ENCODE assay signal across 8 mouse cellular contexts in the genomic region with DNA sequence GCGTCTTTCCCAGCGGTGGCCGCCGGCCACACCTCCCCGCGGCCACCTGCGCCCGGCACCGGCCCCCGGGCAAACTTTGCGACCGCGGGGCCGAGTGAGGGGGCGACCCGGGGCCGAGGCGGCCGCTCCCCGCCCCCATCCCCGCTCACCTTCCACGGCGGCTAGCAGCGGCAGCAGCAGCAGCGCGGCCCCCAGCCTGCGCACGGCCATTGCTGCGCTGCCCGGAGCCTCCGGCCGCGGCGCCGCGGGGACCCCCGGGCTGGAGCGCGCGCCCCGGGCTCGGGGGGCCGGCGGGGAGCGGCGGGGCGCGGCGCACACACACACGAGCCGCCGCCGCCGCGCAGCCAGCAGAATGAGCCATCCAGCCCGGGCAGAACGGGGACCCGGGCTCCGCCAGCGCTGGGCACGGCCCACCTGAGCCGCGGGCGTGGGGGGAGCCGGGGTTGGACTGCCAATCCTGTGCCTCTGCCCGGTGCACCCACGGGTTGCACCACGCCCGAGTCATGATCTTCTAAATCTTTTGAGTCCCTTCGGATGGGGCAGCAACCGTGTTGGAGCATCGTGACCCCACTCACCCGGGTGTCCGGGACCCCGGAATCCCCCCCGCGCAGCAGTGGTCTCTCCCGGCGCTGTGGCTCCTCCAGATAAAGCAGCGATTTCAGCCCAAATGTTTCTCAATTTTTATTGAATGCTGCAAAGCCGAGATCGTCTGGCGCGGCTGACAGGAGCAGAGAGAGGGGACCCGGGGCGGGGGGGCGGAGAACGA. TPM values are rescaled to one million over a fixed set of nuclear protein-coding genes. Genes with fewer than 3 reads are reported as not detected.
DNase-seq lines count a peak whose midpoint lies in the region; ATAC-seq and TF ChIP-seq lines count a peak whose summit lies in the region.

Gene Ephb2 (minus strand): TSS at position 368 of the 766 bp plus-strand sequence.

- DNase-seq in 3134 (ENCODE audit: extremely low read depth, insufficient read length, low spot score), result peak; percentile 78
- peak; percentile 83 for DNase-seq in brain, adult 2 months (ENCODE audit: low read depth, low spot score)
- peak; percentile 65 for DNase-seq in limb, embryonic 14.5 days (ENCODE audit: low spot score)
- peak; percentile 83 for DNase-seq in midbrain, postnatal 0 days (ENCODE audit: low spot score)
- peak; percentile 49 to 72 for DNase-seq in spleen, postnatal 4 days (ENCODE audit: low spot score in 2 of 2)

- TF ChIP-seq CTCF in midbrain, postnatal 0 days (IDR thresholded peaks at IDR 0.05), result no peak

- peak within 1 kb of the TSS; percentile 94 for H3K4me3 ChIP-seq in heart, embryonic 12.5 days
- H3K4me3 ChIP-seq in kidney, embryonic 15.5 days (replicated peaks), result peak within 1 kb of the TSS; percentile 80
- H3K4me3 ChIP-seq in limb, embryonic 14.5 days (replicated peaks; ENCODE audit: low read length), result peak within 1 kb of the TSS; percentile 82
- peak within 1 kb of the TSS; percentile 85 for H3K4me3 ChIP-seq in midbrain, postnatal 0 days (ENCODE audit: low read depth, low read length)

- peaks cover 16% of the 10 kb centered on the region for H3K4me1 ChIP-seq in heart, embryonic 12.5 days (replicated peaks)
- peaks cover 51% of the 10 kb centered on the region for H3K4me1 ChIP-seq in kidney, embryonic 15.5 days
- peaks cover 42% of the 10 kb centered on the region for H3K4me1 ChIP-seq in limb, embryonic 14.5 days (ENCODE audit: control insufficient read depth, insufficient read depth, low read length)
- peaks cover 20% of the 10 kb centered on the region for H3K4me1 ChIP-seq in midbrain, postnatal 0 days (ENCODE audit: insufficient read depth, low read length)

- under 1% methylated on average over 63 of the region's 88 CpGs for WGBS in heart, embryonic 12.5 days
- WGBS in kidney, embryonic 15.5 days, result under 1% methylated on average over 86 of the region's 88 CpGs
- under 1% methylated on average over 49 of the region's 88 CpGs for WGBS in limb, embryonic 14.5 days
- WGBS in midbrain, postnatal 0 days, result under 1% methylated on average over 58 of the region's 88 CpGs

- H3K27me3 ChIP-seq in heart, embryonic 12.5 days (replicated peaks), result peaks cover 84% of the 10 kb centered on the region
- H3K27me3 ChIP-seq in kidney, embryonic 15.5 days, result peaks cover 53% of the 10 kb centered on the region
- H3K27me3 ChIP-seq in limb, embryonic 14.5 days (ENCODE audit: control insufficient read depth, insufficient read depth, low read length), result peaks cover 6% of the 10 kb centered on the region; the same call in 1 of the 2 replicates
- no peaks in the 10 kb centered on the region for H3K27me3 ChIP-seq in midbrain, postnatal 0 days (ENCODE audit: insufficient read depth, low read length)

- TF ChIP-seq POLR2A in limb, embryonic 14.5 days (IDR thresholded peaks at IDR 0.05; ENCODE audit: borderline replicate concordance, extremely low read depth, insufficient read depth, insufficient read length), result peak; percentile 42; the same call in 1 of the 2 replicates

- peak within 1 kb of the TSS; percentile 83 for H3K9ac ChIP-seq in heart, embryonic 12.5 days
- peak within 1 kb of the TSS; percentile 79 for H3K9ac ChIP-seq in kidney, embryonic 15.5 days
- peak within 1 kb of the TSS; percentile 80 for H3K9ac ChIP-seq in limb, embryonic 14.5 days (ENCODE audit: low read depth, low read length, severe bottlenecking)
- H3K9ac ChIP-seq in midbrain, postnatal 0 days (replicated peaks; ENCODE audit: low read length, poor library complexity, severe bottlenecking), result peak within 1 kb of the TSS; percentile 90

- 0 out of 2 replicates have a peak, but pooled peaks have one; percentile 55 for ATAC-seq in erythroid progenitor cell, adult 5-6 weeks (replicated peaks; ENCODE audit: low FRiP score, poor library complexity, severe bottlenecking)
- ATAC-seq in heart, embryonic 12.5 days (ENCODE audit: insufficient number of reproducible peaks, low FRiP score), result peak; percentile 64
- peak; percentile 77 for ATAC-seq in kidney, embryonic 15.5 days (replicated peaks; ENCODE audit: low FRiP score)
- ATAC-seq in limb, embryonic 14.5 days (ENCODE audit: low FRiP score, low read depth), result peak; percentile 82
- peak; percentile 82 for ATAC-seq in midbrain, postnatal 0 days (ENCODE audit: low FRiP score)

- H3K9me3 ChIP-seq in heart, embryonic 12.5 days (replicated peaks), result no peaks in the 10 kb centered on the region
- H3K9me3 ChIP-seq in kidney, embryonic 15.5 days (replicated peaks), result no peaks in the 10 kb centered on the region
- H3K9me3 ChIP-seq in limb, embryonic 14.5 days (ENCODE audit: control insufficient read depth, low read length), result no peaks in the 10 kb centered on the region
- no peaks in the 10 kb centered on the region for H3K9me3 ChIP-seq in midbrain, postnatal 0 days (ENCODE audit: low read length)

- H3K4me2 ChIP-seq in heart, embryonic 12.5 days, result peak within 1 kb of the TSS; percentile 99
- peak within 1 kb of the TSS; percentile 99 for H3K4me2 ChIP-seq in kidney, embryonic 15.5 days
- peak within 1 kb of the TSS; percentile 92 for H3K4me2 ChIP-seq in limb, embryonic 14.5 days (replicated peaks; ENCODE audit: low read depth, low read length, severe bottlenecking)
- peak within 1 kb of the TSS; percentile 92 for H3K4me2 ChIP-seq in midbrain, postnatal 0 days (ENCODE audit: low read depth, low read length, poor library complexity, severe bottlenecking)

- H3K27ac ChIP-seq in heart, embryonic 12.5 days (ENCODE audit: poor library complexity, severe bottlenecking), result 0 out of 2 replicates have a peak within 1 kb of the TSS, but pooled peaks have one; percentile 4
- H3K27ac ChIP-seq in kidney, embryonic 15.5 days, result peak within 1 kb of the TSS; percentile 88
- peak within 1 kb of the TSS; percentile 93 for H3K27ac ChIP-seq in limb, embryonic 14.5 days (replicated peaks; ENCODE audit: low read depth, low read length)
- H3K27ac ChIP-seq in midbrain, postnatal 0 days (ENCODE audit: low read depth, low read length), result peak within 1 kb of the TSS; percentile 99

- no peaks in the 10 kb centered on the region for H3K36me3 ChIP-seq in heart, embryonic 12.5 days
- no peaks in the 10 kb centered on the region for H3K36me3 ChIP-seq in kidney, embryonic 15.5 days
- no peaks in the 10 kb centered on the region for H3K36me3 ChIP-seq in limb, embryonic 14.5 days (ENCODE audit: control insufficient read depth, insufficient read depth, low read length)
- H3K36me3 ChIP-seq in midbrain, postnatal 0 days (ENCODE audit: insufficient read depth, low read length), result no peaks in the 10 kb centered on the region

RNA-seq across cellular contexts. Expression of gene Ephb2, which starts in this region (rescaled TPM):
- total RNA-seq in erythroid progenitor cell, adult 5-6 weeks (2015; ENCODE audit: low replicate concordance), result not detected in 2 replicates
- not detected in 2 replicates for total RNA-seq in erythroid progenitor cell, adult 5-6 weeks (2017; ENCODE audit: low replicate concordance)
- polyA plus RNA-seq in heart, embryonic 12.5 days (2016; fragmentation: Nextera tagmentation; extraction: Ambion mirVana), result 1.5 and 2.1 TPM in 2 replicates
- 7.1 and 8.7 TPM in 2 replicates for polyA plus RNA-seq in kidney, embryonic 15.5 days (2015; fragmentation: Nextera tagmentation; extraction: Ambion mirVana)
- 45.2 and 70.7 TPM in 2 replicates for polyA plus RNA-seq in limb, embryonic 14.5 days (2012; rRNA removed)
- polyA plus RNA-seq in limb, embryonic 14.5 days (2014; fragmentation: Nextera tagmentation; extraction: Ambion mirVana), result 17.9 and 19.4 TPM in 2 replicates
- total RNA-seq in midbrain, postnatal 0 days (2014; rRNA removed), result 149 and 202 TPM in 2 replicates
- polyA plus RNA-seq in midbrain, postnatal 0 days (2015; fragmentation: Nextera tagmentation; extraction: Ambion mirVana), result 13.6 and 15.6 TPM in 2 replicates

Comparison
In these comparisons a context has a peak if more than half of its experiments do, and no peak if none do; other contexts are left out.
1. Peak in every context shown above with its lines: DNase-seq, ATAC-seq, H3K4me3 ChIP-seq and H3K27ac ChIP-seq.
2. RNA of gene Ephb2 (total RNA-seq): 149 to 202 TPM in midbrain, postnatal 0 days; not detected in erythroid progenitor cell, adult 5-6 weeks; every median in the first group is over 100 times any median in the second.
3. Peak in ATAC-seq in erythroid progenitor cell, adult 5-6 weeks; RNA of the gene not detected or under 1 TPM.
4. H3K27ac ChIP-seq: peak in every context shown above with its lines; median percentile 99 in midbrain, postnatal 0 days; 93 in limb, embryonic 14.5 days; 88 in kidney, embryonic 15.5 days; 4 in heart, embryonic 12.5 days.